Mouse (Mus musculus) heart, embryonic 10.5 days (tissue): ENCODE data around the gene Gm10300. TPM values are rescaled to one million over a fixed set of nuclear protein-coding genes. Genes with fewer than 3 reads are reported as not detected.
A peak's percentile ranks its signal among the peaks of the same experiment; 100 is the strongest.

Source experiments
- DNase-seq: peaks from one replicate; pipeline ENCODE4 v3.0.0-alpha.2; 2017; ENCODE audit warnings: low spot score
- H3K27ac ChIP-seq: fragments of 300-500 bp; sonication (generic); 2 replicates; pipeline ENCODE4 v1.5.1; 2016; ENCODE audit warnings: mild to moderate bottlenecking
- H3K27me3 ChIP-seq: fragments of 300-500 bp; sonication (generic); 2 replicates; pipeline ENCODE4 v1.6.1; 2016; ENCODE audit warnings: mild to moderate bottlenecking; ENCODE audit not compliant: poor library complexity, insufficient read depth, severe bottlenecking
- H3K36me3 ChIP-seq: fragments of 300-500 bp; sonication (generic); 2 replicates; pipeline ENCODE4 v1.6.1; 2016; ENCODE audit warnings: mild to moderate bottlenecking, moderate library complexity
- H3K4me1 ChIP-seq: fragments of 300-500 bp; sonication (generic); 2 replicates; pipeline ENCODE4 v1.6.1; 2016; ENCODE audit warnings: mild to moderate bottlenecking
- H3K4me3 ChIP-seq: fragments of 300-500 bp; sonication (generic); 2 replicates; pipeline ENCODE4 v1.5.1; 2016; ENCODE audit warnings: mild to moderate bottlenecking, moderate library complexity
- H3K9me3 ChIP-seq: fragments of 300-500 bp; sonication (generic); 2 replicates; pipeline ENCODE4 v1.6.1; 2016; ENCODE audit warnings: mild to moderate bottlenecking, moderate library complexity
- WGBS: fragments of 180-500 bp; shearing (Covaris S2); methylation state at CpG from one replicate; pipeline ENCODE4 v1.1.7; 2016; 5-methylcytosine and 5-hydroxymethylcytosine counted together
- polyA plus RNA-seq: library from polyadenylated mRNA; unstranded; fragments of >200 nt; fragmentation: Nextera tagmentation; extraction: Ambion mirVana; gene quantifications from 2 replicates; pipeline ENCODE4 v1.2.1, GENCODE M21; 2016

Gm10300 gene
- polyA plus RNA-seq, 1 experiment from 2014 or later, result not detected

DNA sequence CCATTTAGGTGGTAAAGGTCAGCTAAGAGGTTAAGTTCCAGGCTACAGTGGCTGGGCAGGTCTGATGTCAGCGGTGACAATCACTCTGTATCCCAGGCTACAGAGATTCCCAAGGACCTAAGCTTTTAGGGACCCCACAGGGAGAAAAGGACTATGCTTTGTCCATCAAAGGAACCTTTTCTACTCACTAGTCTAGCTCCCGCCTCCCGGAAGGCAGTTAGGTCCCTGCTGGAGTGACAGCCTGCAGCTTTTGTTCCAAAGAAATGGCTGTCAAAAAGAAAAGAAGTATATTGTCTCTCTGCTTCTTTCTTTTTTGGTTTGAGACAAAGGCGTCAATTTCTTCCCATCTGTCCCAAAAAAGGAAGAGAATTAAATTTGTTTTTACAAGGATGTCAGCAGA is 36.7 kb downstream of the Gm10300 start:
- Histone ChIP-seq H3K4me1 (peaks cover 9% of the 10 kb centered on the region), H3K27ac (no peak overlapping the region), H3K27me3 (peaks cover 62% of the 10 kb centered on the region)

DNA sequence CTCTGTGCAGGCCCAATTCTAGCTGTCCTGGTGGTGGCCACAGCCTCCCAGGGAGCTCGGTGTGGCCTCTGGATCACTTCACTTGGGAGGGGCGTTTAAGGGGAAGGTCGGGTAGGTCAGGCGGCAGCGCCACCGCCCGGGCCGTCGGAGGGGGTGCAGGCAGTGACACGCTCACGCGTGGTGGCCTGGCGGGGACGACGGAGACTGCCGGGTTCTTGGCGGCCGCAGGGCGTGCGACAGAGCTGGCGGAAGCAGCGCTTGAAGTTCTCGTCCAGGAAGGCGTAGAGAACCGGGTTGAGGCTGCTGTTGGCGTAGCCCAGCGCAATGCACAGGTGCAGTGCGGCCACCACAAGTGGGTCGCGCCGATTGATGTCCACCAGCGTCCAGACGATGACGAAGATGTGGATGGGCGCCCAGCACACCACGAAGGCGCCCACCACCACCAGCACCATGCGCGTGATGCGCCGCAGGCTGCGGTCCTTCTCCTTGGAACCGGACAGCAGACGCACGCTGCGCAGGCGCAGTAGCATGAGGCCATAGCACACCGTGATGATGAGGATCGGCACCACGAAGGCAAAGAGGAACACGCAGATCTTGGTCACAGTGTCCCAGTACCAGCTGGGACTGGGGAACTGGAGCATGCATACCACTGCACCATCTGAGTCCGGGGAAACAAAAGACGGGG is 39.1 kb downstream of the Gm10300 start:
- Histone ChIP-seq H3K4me1 (peaks cover 9% of the 10 kb centered on the region), H3K9me3 (no peaks in the 10 kb centered on the region), H3K36me3 (no peaks in the 10 kb centered on the region), H3K4me3 (peak overlapping the region; percentile 52), H3K27ac (peak overlapping the region; percentile 59), H3K27me3 (peaks cover 53% of the 10 kb centered on the region)
- WGBS, result 26% methylated on average over 53 of the region's 53 CpGs
- no peak for DNase-seq

More for the DNA sequence above, 36.7 kb downstream of the Gm10300 start:
- no peak for DNase-seq
- Histone ChIP-seq H3K36me3 (no peaks in the 10 kb centered on the region), H3K4me3 (no peak overlapping the region), H3K9me3 (no peaks in the 10 kb centered on the region)
- WGBS, result 67% methylated on average over 4 of the region's 4 CpGs

DNA sequence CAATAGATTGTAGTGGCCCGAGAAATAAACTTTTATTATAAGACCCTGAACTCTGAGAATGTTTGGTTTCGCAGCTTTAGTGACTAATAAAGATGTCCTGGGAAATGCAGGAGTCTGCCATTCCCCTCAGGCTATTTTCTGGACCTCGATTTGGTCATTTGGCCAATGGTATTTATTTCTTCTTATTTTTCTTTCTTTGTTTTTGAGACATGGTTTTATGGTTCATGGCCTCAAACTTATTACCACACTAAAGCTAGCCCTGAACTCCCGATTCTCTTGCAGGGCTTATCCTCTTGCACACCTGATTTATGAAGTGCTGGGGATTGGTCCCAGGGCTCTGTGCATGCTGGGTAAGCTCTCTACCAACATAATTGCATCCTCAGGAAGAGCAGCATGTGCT is 41.8 kb downstream of the Gm10300 start:
- Histone ChIP-seq H3K36me3 (no peaks in the 10 kb centered on the region), H3K4me3 (no peak overlapping the region), H3K4me1 (peaks cover 9% of the 10 kb centered on the region), H3K27me3 (peaks cover 54% of the 10 kb centered on the region), H3K27ac (no peak overlapping the region), H3K9me3 (no peaks in the 10 kb centered on the region)
- no peak for DNase-seq
- WGBS, result 77% methylated on average over 4 of the region's 4 CpGs

DNA sequence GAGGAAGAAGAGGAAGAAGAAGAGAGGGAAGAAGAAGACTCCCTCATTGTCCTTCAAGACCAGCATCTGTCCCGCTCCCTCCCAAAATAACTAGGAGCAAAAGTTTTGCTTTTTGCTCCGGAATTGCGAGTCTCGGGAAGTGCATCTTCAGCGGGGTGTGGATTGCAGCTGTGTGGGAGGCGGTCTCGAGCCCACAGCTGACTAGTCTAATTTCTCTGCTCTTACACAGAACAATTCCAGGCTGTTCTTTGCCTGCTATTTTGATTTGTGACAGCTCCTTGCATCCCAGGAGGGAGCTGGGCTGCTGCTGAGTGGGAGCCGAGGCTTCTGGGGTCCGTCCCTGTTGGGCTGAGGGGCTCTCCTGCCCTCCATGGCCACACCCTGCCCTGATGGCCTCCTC is 45.1 kb downstream of the Gm10300 start:
- peaks cover 23% of the 10 kb centered on the region for H3K27me3 ChIP-seq
- DNase-seq, result no peak
- no peak overlapping the region for H3K27ac ChIP-seq
- no peak overlapping the region for H3K4me3 ChIP-seq
- H3K4me1 ChIP-seq, result no peaks in the 10 kb centered on the region; the same call in 1 of the 2 replicates
- WGBS, result 54% methylated on average over 9 of the region's 9 CpGs
- no peaks in the 10 kb centered on the region for H3K36me3 ChIP-seq
- no peaks in the 10 kb centered on the region for H3K9me3 ChIP-seq

DNA sequence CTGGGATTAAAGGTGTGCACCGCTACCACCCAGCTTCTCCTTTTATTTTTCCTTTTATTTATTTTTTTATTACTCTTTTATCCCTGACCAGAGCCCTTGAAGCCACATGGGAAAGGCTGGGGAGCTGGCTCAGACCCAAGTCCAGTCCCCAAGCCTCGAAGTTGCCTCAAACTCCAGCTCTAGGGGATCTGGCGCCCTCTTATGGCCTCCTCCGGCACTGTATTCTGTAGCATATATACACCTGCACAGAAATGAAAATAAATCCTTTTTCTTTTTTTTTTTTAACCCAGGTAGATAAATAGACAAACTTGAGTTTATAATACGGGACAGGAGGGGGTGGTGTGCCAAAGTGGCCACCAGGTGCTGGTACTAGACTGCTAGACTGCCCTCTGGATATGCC is 47.2 kb downstream of the Gm10300 start:
- no peaks in the 10 kb centered on the region for H3K9me3 ChIP-seq
- H3K36me3 ChIP-seq, result no peaks in the 10 kb centered on the region
- WGBS, result 77% methylated on average over 5 of the region's 5 CpGs
- no peak for DNase-seq
- peaks cover 11% of the 10 kb centered on the region; the same call in 1 of the 2 replicates for H3K27me3 ChIP-seq
- H3K4me1 ChIP-seq, result peaks cover 8% of the 10 kb centered on the region
- no peak overlapping the region for H3K27ac ChIP-seq
- H3K4me3 ChIP-seq, result no peak overlapping the region

DNA sequence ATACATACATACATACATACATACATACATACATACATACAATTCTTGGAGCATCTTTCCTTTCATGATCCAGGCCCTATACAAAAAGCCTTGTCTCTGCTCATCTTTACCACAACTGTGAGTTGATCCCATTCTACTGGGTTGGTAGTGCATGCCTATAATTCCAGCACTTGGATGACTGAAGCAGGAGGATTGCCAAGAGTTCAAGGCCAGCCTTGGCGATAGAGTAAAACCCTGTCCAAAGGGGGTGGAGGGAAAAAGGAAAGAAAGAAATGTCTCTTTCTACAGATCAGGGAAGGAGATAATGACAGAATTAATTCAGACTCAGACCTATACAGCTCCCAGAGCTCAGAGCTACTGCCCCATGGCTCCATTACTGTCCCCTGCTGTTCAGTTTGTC is 48.7 kb downstream of the Gm10300 start:
- WGBS, result 64% methylated on average over 1 of the region's 1 CpGs
- Histone ChIP-seq H3K27me3 (peaks cover 11% of the 10 kb centered on the region; the same call in 1 of the 2 replicates), H3K9me3 (no peaks in the 10 kb centered on the region), H3K4me1 (peaks cover 15% of the 10 kb centered on the region), H3K36me3 (no peaks in the 10 kb centered on the region), H3K4me3 (no peak overlapping the region), H3K27ac (no peak overlapping the region)
- no peak for DNase-seq

Other genes starting within 250 kb of the Gm10300 start
- 1.9 and 7.6 TPM in 2 replicates for gene Ptpru, start 236.4 kb upstream of the Gm10300 start, polyA plus RNA-seq
- 45.9 and 52.5 TPM in 2 replicates for gene Mecr, start 231.2 kb upstream of the Gm10300 start, polyA plus RNA-seq
- 81.0 and 96.1 TPM in 2 replicates for gene Srsf4, start 201.1 kb upstream of the Gm10300 start, polyA plus RNA-seq
- 2.1 and 3.5 TPM in 2 replicates for gene Tmem200b, start 152.9 kb upstream of the Gm10300 start, polyA plus RNA-seq
- 73.5 and 78.8 TPM in 2 replicates for gene Epb41, start 624 bp downstream of the Gm10300 start, polyA plus RNA-seq
- gene Oprd1, start 69.8 kb downstream of the Gm10300 start, polyA plus RNA-seq, result 1.00 and 1.1 TPM in 2 replicates
- 76.0 and 91.6 TPM in 2 replicates for gene Ythdf2, start 137.6 kb downstream of the Gm10300 start, polyA plus RNA-seq
- gene Gmeb1, start 186.9 kb downstream of the Gm10300 start, polyA plus RNA-seq, result 32.5 and 37.6 TPM in 2 replicates
- 42.4 and 52.5 TPM in 2 replicates for gene Taf12, start 199.7 kb downstream of the Gm10300 start, polyA plus RNA-seq
- gene Rab42, start 228.7 kb downstream of the Gm10300 start, polyA plus RNA-seq, result 1.1 and 1.9 TPM in 2 replicates